Mouse (Mus musculus): ENCODE measurements at regions not wholly inside any gene's neighbourhood (a gene's known extent, or its start where the extent isn't known, plus 50 kb on each side); places are given as distances from the start of the nearest gene placed in this dataset.

DNA sequence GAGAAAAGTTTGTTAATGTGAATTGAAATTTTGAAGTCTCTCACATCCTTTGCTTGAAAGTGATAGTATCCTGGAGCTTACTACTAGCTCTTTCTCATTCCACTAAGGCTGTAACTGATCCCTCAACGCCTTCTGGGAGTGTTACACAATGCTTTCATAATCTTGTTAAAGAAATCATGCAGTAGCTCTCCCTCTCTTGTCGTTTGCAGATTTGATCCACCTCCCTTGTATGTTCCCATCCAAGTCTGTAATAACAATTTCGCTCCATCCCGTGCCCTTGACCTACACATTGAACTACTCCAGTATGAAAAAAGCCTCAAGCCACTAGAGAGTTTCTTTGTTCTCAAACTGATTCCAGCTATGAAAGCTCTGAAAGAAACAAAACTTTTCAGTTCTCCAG, 63.9 kb upstream of the Fibin start:
- H3K4me1 ChIP-seq (ENCODE audit: control insufficient read depth in 1 of 2, insufficient read depth in 2 of 2, low read length in 2 of 2), result no peaks in the 10 kb centered on the region
- TF ChIP-seq USF1 (IDR thresholded peaks at IDR 0.05; ENCODE audit: low read depth, low read length) (no peak), GABPA (IDR thresholded peaks at IDR 0.05; ENCODE audit: low read depth, low read length) (no peak), MAFK (IDR thresholded peaks at IDR 0.05; ENCODE audit: borderline replicate concordance, low read depth, low read length) (no peak), TBP (IDR thresholded peaks at IDR 0.05; ENCODE audit: low read depth, low read length) (no peak), ELF1 (IDR thresholded peaks at IDR 0.05; ENCODE audit: low read depth, low read length) (no peak), ETS1 (IDR thresholded peaks at IDR 0.05; ENCODE audit: low read depth, low read length) (no peak), ZKSCAN1 (IDR thresholded peaks at IDR 0.05; ENCODE audit: low read depth, low read length) (no peak), ZMIZ1 (IDR thresholded peaks at IDR 0.05; ENCODE audit: low read depth, low read length) (no peak), NRF1 (IDR thresholded peaks at IDR 0.05; ENCODE audit: insufficient read depth, low read depth, low read length, poor library complexity, severe bottlenecking) (no peak), TCF12 (IDR thresholded peaks at IDR 0.05; ENCODE audit: low read depth, low read length) (no peak), CHD2 (IDR thresholded peaks at IDR 0.05; ENCODE audit: low read length) (no peak), RCOR1 (IDR thresholded peaks at IDR 0.05; ENCODE audit: low read depth, low read length) (no peak), MAZ (IDR thresholded peaks at IDR 0.05; ENCODE audit: low read depth, low read length) (no peak), BHLHE40 (IDR thresholded peaks at IDR 0.05; ENCODE audit: borderline replicate concordance, low read depth, low read length) (no peak), EP300 (IDR thresholded peaks at IDR 0.05; ENCODE audit: low read depth in 1 of 2, low read length in 2 of 2) (no peak), ZC3H11A (IDR thresholded peaks at IDR 0.05; ENCODE audit: low read depth, low read length) (no peak), MYB (IDR thresholded peaks at IDR 0.05; ENCODE audit: low read depth, low read length) (no peak)
- H3K9me3 ChIP-seq (replicated peaks; ENCODE audit: insufficient read depth, low read length), result no peaks in the 10 kb centered on the region
- no peak overlapping the region for H3K9ac ChIP-seq (ENCODE audit: control insufficient read depth, low read depth, low read length, poor library complexity, severe bottlenecking)
- no peaks in the 10 kb centered on the region for H3K27me3 ChIP-seq (ENCODE audit: control insufficient read depth in 1 of 2, insufficient read depth in 2 of 2, low read length in 2 of 2)
- H3K79me2 ChIP-seq (ENCODE audit: control insufficient read depth, insufficient read depth, low read length, poor library complexity), result no peaks in the 10 kb centered on the region
- H3K27ac ChIP-seq (ENCODE audit: control insufficient read depth, low read depth, low read length), result no peak overlapping the region
- DNase-seq (ENCODE audit: low read depth, low spot score), result no peak
- no peaks in the 10 kb centered on the region for H3K36me3 ChIP-seq (ENCODE audit: control insufficient read depth in 1 of 2, insufficient read depth in 2 of 2, low read length in 2 of 2)
- no peak overlapping the region for H3K4me3 ChIP-seq (ENCODE audit: control insufficient read depth in 1 of 2, insufficient read depth in 1 of 2, low read depth in 2 of 2, low read length in 2 of 2)

DNA sequence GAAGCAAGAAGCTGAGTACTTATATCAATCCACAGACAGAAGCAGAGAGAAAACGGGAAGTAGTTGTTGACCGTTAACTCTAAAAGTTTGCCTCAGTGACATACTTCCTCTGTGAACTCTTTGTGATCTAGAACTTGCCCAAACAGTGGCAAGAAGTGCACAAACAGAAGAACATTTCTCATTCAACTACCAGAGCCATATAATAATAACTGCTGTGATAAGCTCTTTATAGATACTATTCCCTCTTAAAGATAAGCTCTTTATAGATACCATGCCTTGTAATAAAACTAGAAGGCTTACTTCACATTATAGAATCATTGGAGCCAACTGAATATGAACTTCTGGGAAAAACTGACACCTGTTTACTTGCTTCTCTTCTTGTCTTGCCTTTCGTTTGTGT, 89.7 kb upstream of the Fibin start:
- DNase-seq (ENCODE audit: low read depth, low spot score), result peak; percentile 30
- Histone ChIP-seq H3K4me1 (ENCODE audit: control insufficient read depth in 1 of 2, insufficient read depth in 2 of 2, low read length in 2 of 2) (no peaks in the 10 kb centered on the region), H3K9me3 (replicated peaks; ENCODE audit: insufficient read depth, low read length) (no peaks in the 10 kb centered on the region)

More for the DNA sequence above, 89.7 kb upstream of the Fibin start:
- H3K27me3 ChIP-seq (ENCODE audit: control insufficient read depth in 1 of 2, insufficient read depth in 2 of 2, low read length in 2 of 2), result no peaks in the 10 kb centered on the region
- H3K4me3 ChIP-seq (ENCODE audit: control insufficient read depth in 1 of 2, insufficient read depth in 1 of 2, low read depth in 2 of 2, low read length in 2 of 2), result no peak overlapping the region
- no peak overlapping the region for H3K9ac ChIP-seq (ENCODE audit: control insufficient read depth, low read depth, low read length, poor library complexity, severe bottlenecking)
- H3K79me2 ChIP-seq (ENCODE audit: control insufficient read depth, insufficient read depth, low read length, poor library complexity), result no peaks in the 10 kb centered on the region
- TF ChIP-seq TAL1 (IDR thresholded peaks at IDR 0.05; ENCODE audit: low read length) (no peak), ZNF384 (IDR thresholded peaks at IDR 0.05; ENCODE audit: low read depth, low read length) (no peak), TBP (IDR thresholded peaks at IDR 0.05; ENCODE audit: low read depth, low read length) (no peak), HCFC1 (IDR thresholded peaks at IDR 0.05; ENCODE audit: low read depth, low read length) (no peak), ELF1 (IDR thresholded peaks at IDR 0.05; ENCODE audit: low read depth, low read length) (no peak), ZKSCAN1 (IDR thresholded peaks at IDR 0.05; ENCODE audit: low read depth, low read length) (no peak), E2F4 (IDR thresholded peaks at IDR 0.05; ENCODE audit: borderline replicate concordance, low read depth, low read length) (no peak), MAX (IDR thresholded peaks at IDR 0.05; ENCODE audit: low read length) (no peak), BHLHE40 (IDR thresholded peaks at IDR 0.05; ENCODE audit: borderline replicate concordance, low read depth, low read length) (no peak), SMC3 (IDR thresholded peaks at IDR 0.05; ENCODE audit: low read depth, low read length) (no peak), NRF1 (IDR thresholded peaks at IDR 0.05; ENCODE audit: insufficient read depth, low read depth, low read length, poor library complexity, severe bottlenecking) (no peak), MXI1 (IDR thresholded peaks at IDR 0.05; ENCODE audit: low read depth, low read length) (no peak), RCOR1 (IDR thresholded peaks at IDR 0.05; ENCODE audit: low read depth, low read length) (no peak), TCF12 (IDR thresholded peaks at IDR 0.05; ENCODE audit: low read depth, low read length) (no peak), RAD21 (IDR thresholded peaks at IDR 0.05; ENCODE audit: low read depth, low read length) (no peak), GATA1 (IDR thresholded peaks at IDR 0.05; ENCODE audit: low read depth, low read length) (no peak), EP300 (IDR thresholded peaks at IDR 0.05; ENCODE audit: low read depth in 1 of 2, low read length in 2 of 2) (no peak), POLR2A (IDR thresholded peaks at IDR 0.05; ENCODE audit: control insufficient read depth in 1 of 2, insufficient read depth in 1 of 2, low read depth in 1 of 2, low read length in 2 of 2, poor library complexity in 1 of 2) (no peak)
- H3K36me3 ChIP-seq (ENCODE audit: control insufficient read depth in 1 of 2, insufficient read depth in 2 of 2, low read length in 2 of 2), result no peaks in the 10 kb centered on the region
- H3K27ac ChIP-seq (ENCODE audit: control insufficient read depth, low read depth, low read length), result no peak overlapping the region
